Mouse (Mus musculus) bone marrow, adult 2 months (tissue): ENCODE data around the gene Pnmal1. TPM values are rescaled to one million over a fixed set of nuclear protein-coding genes. Genes with fewer than 3 reads are reported as not detected.

Experiments used
- H3K27ac ChIP-seq: fragments of 200-500 bp; 2 replicates; pipeline ENCODE4 v1.5.1; 2012; ENCODE audit warnings: low read depth, mild to moderate bottlenecking, control low read depth, inconsistent platforms, low read length; ENCODE audit not compliant: control insufficient read depth, poor library complexity, insufficient read depth
- H3K4me1 ChIP-seq: fragments of 200-500 bp; 2 replicates; pipeline ENCODE4 v1.6.1; 2011; ENCODE audit warnings: low read length; ENCODE audit not compliant: control insufficient read depth, insufficient read depth
- H3K4me3 ChIP-seq: fragments of 200-500 bp; replicated peaks from 2 replicates; pipeline ENCODE3; 2011; ENCODE audit warnings: mild to moderate bottlenecking, low read depth, low read length, control low read depth; ENCODE audit not compliant: control insufficient read depth
- CTCF ChIP-seq: fragments of 200-500 bp; IDR thresholded peaks from 2 replicates; pipeline ENCODE4 v1.5.1; 2011; ENCODE audit warnings: low read length, control low read depth; ENCODE audit not compliant: control insufficient read depth, insufficient read depth
- POLR2A ChIP-seq: fragments of 200-500 bp; IDR thresholded peaks from 2 replicates; pipeline ENCODE4 v1.6.1; 2011; ENCODE audit warnings: low read depth, mild to moderate bottlenecking, control low read depth, low read length, borderline replicate concordance; ENCODE audit not compliant: control insufficient read depth
- WGBS: fragments of 180-500 bp; shearing (Covaris S2); methylation state at CpG from one replicate; pipeline ENCODE4 v1.1.7; 2018; 5-methylcytosine and 5-hydroxymethylcytosine counted together
- polyA plus RNA-seq: library from polyadenylated mRNA; stranded (reverse); fragments of >200 nt; gene quantifications from 2 replicates; pipeline ENCODE4 v1.2.4, GENCODE M21; 2011; ENCODE audit warnings: low replicate concordance; ENCODE audit not compliant: missing spikeins, insufficient read depth, insufficient read length

The Pnmal1 gene
- polyA plus RNA-seq, 1 experiment: not detected

GRCm38 (mm10) chr7:16982859-16983568 is 23.5 kb downstream of the Pnmal1 start, which contains the start of gene Gm42372:
TSS of gene Gm42372 (plus strand) at chr7:16983086.
- Histone ChIP-seq H3K4me3 (no peak within 1 kb of the TSS), H3K27ac (no peak within 1 kb of the TSS)
- WGBS: 31% methylated on average over 26 of the region's 26 CpGs

GRCm38 (mm10) chr7:16987541-16988149 is 28.2 kb downstream of the Pnmal1 start:
- Histone ChIP-seq H3K27ac (no peak overlapping the region), H3K4me3 (no peak overlapping the region), H3K4me1 (no peaks in the 10 kb centered on the region; the same call in 1 of the 2 replicates)
- TF ChIP-seq POLR2A (no peak), CTCF (no peak)
- 69% methylated on average over 7 of the region's 7 CpGs for WGBS

More at GRCm38 (mm10) chr7:16982859-16983568, 23.5 kb downstream of the Pnmal1 start, which contains the start of gene Gm42372:
- H3K4me1 ChIP-seq: peaks cover 1% of the 10 kb centered on the region
- no peak for TF ChIP-seq CTCF
- no peak for TF ChIP-seq POLR2A

GRCm38 (mm10) chr7:16988405-16988804 is 28.9 kb downstream of the Pnmal1 start:
- H3K4me1 ChIP-seq: no peaks in the 10 kb centered on the region
- TF ChIP-seq POLR2A (no peak), CTCF (no peak)
- no peak overlapping the region for H3K27ac ChIP-seq
- WGBS: 77% methylated on average over 3 of the region's 3 CpGs
- no peak overlapping the region for H3K4me3 ChIP-seq

- 17% methylated on average over 15 of the region's 15 CpGs for WGBS
These were observed 30.7 kb downstream of the Pnmal1 start for GRCm38 (mm10) chr7:16990006-16990744.

GRCm38 (mm10) chr7:16991681-16992450 is 32.4 kb downstream of the Pnmal1 start:
- no peak overlapping the region for H3K27ac ChIP-seq

More at GRCm38 (mm10) chr7:16990006-16990744, 30.7 kb downstream of the Pnmal1 start:
- Histone ChIP-seq H3K4me3 (no peak overlapping the region), H3K4me1 (no peaks in the 10 kb centered on the region), H3K27ac (no peak overlapping the region)
- TF ChIP-seq POLR2A (no peak), CTCF (no peak)

GRCm38 (mm10) chr7:16992451-16992807 is 33.0 kb downstream of the Pnmal1 start, which contains the start of gene Ccdc8:
TSS of gene Ccdc8 (plus strand) at chr7:16992708.
- Histone ChIP-seq H3K4me3 (no peak within 1 kb of the TSS), H3K4me1 (no peaks in the 10 kb centered on the region), H3K27ac (no peak within 1 kb of the TSS)
- TF ChIP-seq POLR2A (no peak), CTCF (no peak)
- WGBS: 83% methylated on average over 5 of the region's 5 CpGs

More at GRCm38 (mm10) chr7:16991681-16992450, 32.4 kb downstream of the Pnmal1 start:
- 54% methylated on average over 18 of the region's 18 CpGs for WGBS
- H3K4me3 ChIP-seq: no peak overlapping the region
- H3K4me1 ChIP-seq: no peaks in the 10 kb centered on the region
- no peak for TF ChIP-seq POLR2A

GRCm38 (mm10) chr7:16993651-16994399 is 34.3 kb downstream of the Pnmal1 start:
- TF ChIP-seq CTCF (no peak), POLR2A (no peak; the same call in 1 of the 2 replicates)
- WGBS: 3% methylated on average over 27 of the region's 27 CpGs
- no peak overlapping the region for H3K27ac ChIP-seq
- peak overlapping the region; percentile 33 for H3K4me3 ChIP-seq
- H3K4me1 ChIP-seq: no peaks in the 10 kb centered on the region
